Mouse (Mus musculus) liver, postnatal 0 days (tissue): ENCODE data around the gene Hist1h1c.

Source experiments
- CTCF ChIP-seq: sonication (generic); IDR thresholded peaks from 2 replicates; pipeline ENCODE4 v1.5.1; 2016; ENCODE audit warnings: antibody characterized with exemption, low read depth
- EP300 ChIP-seq: IDR thresholded peaks from 2 replicates; pipeline ENCODE4 v1.6.1; 2016; ENCODE audit warnings: antibody characterized with exemption, low read depth, mild to moderate bottlenecking

DNA sequence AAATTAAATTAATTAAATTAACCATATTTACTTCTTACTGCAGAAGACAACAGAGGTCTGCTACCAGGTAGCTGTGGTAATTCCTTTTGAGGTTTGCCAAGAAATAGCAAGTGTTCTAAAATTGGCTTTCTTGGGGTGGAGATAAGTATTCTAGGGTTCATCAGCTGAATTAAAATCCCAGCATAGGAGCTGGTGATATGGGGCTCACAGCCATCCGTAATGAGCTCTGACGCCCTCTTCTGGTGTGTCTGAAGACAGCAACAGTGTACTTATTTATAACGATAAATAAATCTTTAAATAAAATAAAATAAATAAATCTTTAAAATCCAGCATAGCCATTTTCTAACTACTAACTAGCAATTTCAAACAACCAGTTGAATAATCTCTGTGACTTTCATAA is 38.8 kb upstream of the Hist1h1c start:
- TF ChIP-seq CTCF = 0 out of 2 replicates have a peak, but pooled peaks have one; percentile 12
- TF ChIP-seq EP300 = no peak
